Mouse (Mus musculus) urinary bladder, postnatal 36 days (tissue): ENCODE results near the gene Gm5737.

Experiments used
- DNase-seq, 2 experiments: peaks; one replicate each; pipeline ENCODE4 v3.0.0; 2022; ENCODE audit warnings: low spot score in 2 of 2, mixed read lengths in 1 of 2

Gene Gm5737

DNA sequence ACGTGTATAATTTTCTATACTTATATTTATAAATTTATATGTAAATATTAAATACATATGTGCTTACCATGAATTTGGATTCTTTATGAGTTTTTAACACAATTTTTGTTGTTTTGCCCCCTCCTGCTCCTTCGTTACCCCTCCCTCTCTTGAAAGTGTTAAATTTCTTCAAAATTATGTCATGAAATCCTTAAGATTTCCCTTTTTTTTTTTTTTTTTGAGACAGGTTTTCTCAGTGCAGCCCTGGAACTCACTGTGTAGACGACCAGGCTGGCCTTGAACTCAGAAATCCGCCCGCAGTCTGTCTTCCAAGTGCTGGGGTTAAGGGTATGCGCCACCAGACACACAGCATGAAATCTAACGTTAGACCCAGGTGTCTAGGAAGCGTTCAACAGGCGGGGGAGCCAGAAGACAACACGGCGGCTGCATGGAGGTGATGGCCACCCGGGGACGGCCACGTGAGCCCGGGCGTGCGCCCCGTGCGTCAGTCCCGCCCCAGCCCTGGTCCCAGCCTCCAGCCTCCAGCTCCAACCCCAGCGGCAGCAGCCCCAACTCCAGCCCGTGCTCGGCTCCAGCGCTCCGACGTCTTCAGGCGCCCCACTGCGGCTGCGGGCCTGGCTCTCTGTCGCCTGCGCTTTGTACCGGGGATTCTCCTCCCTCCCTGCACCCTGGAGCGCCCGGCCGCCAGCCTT is 30.3 kb downstream of the Gm5737 start, which contains the start of gene Eef2k:
Eef2k (plus strand) TSS at position 487 of the 692 bp plus-strand sequence.
- peak; percentile 86 to 92 for DNase-seq

DNA sequence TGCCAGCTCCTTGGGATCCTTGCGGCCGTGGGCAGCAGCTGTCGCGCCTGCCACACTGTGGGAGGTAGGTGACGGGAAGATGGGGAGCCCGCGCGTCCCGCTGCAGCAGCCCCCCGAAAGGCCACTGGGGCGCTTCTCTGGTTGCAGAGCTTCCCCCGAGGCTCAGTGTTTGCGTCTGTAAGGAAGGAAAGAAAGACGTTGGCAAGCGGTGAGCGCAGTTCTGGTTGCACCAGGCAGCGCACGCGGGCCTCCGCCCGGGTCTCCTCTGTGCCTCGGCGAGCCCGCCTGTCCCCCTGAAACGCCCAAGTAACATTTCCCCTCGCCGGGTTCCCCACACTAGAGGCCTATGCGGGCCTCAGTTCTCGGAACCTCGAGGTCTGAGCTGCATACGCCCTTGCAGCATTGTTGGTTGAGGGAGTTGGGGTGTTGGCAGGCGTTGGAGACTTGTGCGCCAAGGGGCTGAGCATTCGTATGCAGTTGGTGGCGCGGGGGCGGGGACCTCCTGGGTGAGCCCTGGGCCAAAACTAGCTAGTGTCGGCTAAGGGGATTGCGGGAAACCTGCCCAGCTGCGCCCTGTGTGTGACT is 31.0 kb downstream of the Gm5737 start:
- peak; percentile 80 to 87 for DNase-seq

- DNase-seq: no peak
Observed at GRCm38 (mm10) chr7:120843852-120844435, 31.8 kb downstream of the Gm5737 start.

DNA sequence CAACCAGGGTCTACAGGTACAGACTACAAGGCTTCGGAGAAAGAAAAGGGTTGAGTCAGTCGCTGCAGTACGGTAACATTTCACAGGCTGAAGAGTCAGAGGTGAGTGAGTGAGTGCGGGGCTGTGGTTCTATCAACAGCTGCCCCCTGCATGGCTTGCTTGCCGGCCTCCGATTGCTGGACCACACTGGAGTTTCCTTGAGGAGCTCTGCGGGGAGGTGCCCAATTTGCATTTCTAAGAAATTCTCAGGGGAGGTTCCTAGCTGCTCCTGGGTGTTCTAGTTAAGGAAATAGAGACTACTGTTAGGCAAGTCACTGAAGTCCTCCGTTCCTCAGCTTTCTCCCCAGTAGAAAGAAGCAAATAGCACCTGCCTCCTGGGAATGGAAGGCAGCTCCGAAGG is 32.5 kb downstream of the Gm5737 start:
- DNase-seq: no peak

DNA sequence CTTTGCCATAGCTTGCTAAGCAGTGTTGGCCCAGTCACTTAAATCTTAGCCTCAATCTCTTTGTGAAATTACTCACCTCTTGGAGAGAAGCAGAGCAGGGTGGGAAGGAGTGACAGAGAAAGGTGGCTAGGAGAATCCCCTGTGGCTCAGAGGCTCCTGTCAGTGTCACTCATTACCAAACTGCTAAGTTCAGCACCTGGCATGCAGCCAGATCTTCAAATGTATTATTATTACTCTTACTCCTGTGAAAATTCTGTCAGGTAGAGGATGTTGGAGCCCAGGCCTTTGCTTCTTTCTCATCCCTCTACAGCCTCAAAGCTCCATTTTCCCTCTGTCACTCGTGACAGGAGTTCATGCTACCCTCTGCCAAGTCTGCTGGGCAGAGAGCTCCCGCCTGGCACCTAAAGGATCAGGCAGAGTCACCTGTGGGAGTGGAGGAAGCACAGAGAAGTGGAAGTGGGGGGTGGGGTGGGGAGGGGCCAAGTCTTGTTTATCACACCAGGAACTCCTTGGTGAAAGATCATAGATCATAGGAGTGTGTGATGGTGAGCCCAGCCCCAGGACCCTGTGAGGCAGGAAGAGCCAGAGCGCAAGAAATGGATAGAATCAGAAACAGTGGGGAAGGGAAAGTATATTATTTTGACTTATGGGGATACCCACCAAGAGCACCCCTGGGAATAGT is 36.8 kb downstream of the Gm5737 start:
- DNase-seq: no peak

GRCm38 (mm10) chr7:120850165-120850564 is 38.0 kb downstream of the Gm5737 start:
- no peak for DNase-seq

DNA sequence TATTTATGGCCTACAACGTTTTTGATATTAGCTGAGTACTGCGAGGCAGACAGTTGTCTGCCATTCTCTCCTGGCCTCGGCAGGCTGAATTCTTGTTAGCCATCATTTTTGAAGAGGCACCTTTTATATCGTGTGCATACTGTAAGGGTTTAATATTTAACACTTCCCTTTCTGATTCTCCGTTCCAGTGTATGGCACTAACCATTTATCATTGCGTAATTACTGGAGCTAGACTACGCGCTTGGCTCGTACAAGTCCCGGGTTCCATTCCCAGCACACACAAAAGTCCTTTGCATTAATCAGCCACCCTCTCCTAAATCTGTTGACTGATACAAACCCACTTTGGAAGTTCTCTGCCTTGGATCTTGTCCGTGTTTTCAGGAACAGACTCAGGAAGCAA is 47.7 kb downstream of the Gm5737 start:
- DNase-seq: no peak

DNA sequence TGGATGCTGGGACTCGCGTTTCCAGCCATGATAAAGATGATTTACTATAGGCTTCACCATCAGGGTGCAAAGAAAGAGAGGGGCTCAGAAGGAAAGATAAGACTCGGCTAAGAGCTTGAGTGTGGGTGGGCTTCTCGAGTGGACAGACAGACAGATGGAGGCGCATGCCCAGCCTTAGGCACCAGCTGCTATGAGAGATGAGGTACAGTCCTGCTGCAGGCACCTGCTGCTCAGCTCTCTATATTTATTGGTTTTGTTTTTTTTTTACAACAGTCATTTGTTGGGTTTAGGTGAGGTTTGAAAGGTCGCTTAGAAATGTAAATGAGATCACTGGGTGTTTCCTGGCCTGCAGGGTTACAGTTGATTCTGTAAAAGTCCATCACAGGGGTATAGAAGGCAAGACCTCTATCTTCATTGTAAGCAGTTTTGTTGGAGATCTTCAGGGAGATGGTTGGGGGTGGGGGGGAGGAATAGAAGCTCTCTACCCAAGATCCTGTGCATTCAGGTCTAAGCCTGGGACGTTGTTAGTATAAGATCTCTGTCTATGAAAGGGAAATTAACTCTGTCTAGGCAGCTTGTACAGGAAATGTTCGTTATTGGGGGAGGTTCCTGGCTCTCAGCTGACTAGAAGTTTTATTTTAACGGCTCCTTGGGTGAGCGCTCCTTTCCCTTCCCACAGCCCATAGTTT is 48.8 kb downstream of the Gm5737 start:
- no peak for DNase-seq

DNA sequence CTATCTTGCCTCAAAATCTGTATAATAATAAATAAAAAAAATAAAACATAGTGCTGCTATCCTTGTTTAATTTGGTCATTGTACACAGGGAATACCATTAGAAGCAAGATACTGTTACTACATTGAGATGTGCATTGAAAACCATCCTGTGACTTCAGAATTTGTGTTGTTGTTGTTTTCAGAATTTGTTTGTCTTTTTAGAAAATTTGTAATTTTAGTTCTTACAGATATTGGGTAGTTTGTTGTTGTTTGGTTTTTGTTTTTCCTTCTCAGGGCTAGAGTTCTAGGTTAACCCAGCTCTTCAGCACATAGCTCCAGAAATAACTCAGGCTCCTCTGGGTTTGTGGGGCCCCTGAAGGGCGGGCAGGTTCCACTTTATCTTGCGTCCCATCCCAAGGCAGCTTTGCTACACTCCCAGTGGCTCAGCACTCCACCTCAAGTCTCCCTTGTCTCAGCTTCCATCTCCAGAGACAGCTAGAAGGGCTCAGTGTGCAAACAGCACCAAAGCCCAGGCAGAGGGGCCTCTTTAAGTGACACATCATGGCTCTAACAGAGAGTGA is 49.4 kb downstream of the Gm5737 start:
- no peak for DNase-seq

- no peak for DNase-seq
Observed at GRCm38 (mm10) chr7:120862196-120862595, 50.0 kb downstream of the Gm5737 start.

GRCm38 (mm10) chr7:120862626-120863025 is 50.5 kb downstream of the Gm5737 start:
- DNase-seq: no peak

DNA sequence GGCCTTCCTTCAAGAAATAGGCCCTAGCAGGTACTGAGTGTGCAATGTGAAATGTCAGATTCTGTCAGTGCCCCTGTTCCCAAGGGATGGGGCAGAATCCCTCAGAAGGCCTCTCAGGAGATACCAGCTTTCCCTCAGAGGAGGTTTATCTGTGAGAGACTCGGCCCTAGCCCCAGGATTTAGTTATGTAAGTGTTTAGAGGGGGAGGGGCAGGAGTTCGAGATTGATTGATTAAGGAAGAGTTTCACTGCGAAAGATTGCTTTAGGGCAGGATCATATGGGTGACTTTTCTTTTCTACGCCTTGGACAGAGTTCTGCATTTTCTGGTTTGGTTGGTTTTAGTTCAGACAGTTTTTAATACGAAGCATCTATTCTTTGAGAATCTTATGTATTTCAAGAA is 51.3 kb downstream of the Gm5737 start:
- no peak for DNase-seq

- peak; percentile 44 to 58 for DNase-seq
Observed at GRCm38 (mm10) chr7:120865100-120865499, 52.9 kb downstream of the Gm5737 start.

- peak; percentile 52 to 66 for DNase-seq
Observed at GRCm38 (mm10) chr7:120865832-120866231, 53.7 kb downstream of the Gm5737 start.

DNA sequence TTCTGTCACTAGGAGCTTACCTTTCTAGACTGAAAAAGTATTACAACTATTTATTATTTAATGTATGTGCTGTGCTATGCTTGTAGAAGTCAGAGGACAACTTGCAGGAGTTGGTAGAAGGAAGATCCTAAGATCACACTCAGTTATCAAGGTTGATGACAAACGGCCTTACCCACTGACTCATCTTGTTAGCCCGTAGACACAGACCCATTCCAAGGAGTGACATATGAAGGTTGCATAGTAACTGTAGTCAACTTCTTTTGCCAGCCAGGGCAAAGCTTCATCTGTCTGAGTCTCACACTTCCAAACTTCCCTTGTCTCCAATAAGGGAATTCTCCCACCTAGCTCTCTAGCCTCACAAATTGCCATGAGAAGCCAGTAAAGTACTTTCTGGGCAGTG is 54.5 kb downstream of the Gm5737 start:
- no peak for DNase-seq

GRCm38 (mm10) chr7:120867720-120868119 is 55.6 kb downstream of the Gm5737 start:
- no peak for DNase-seq

- DNase-seq: peak; percentile 22 to 25
Observed at GRCm38 (mm10) chr7:120869883-120870282, 57.7 kb downstream of the Gm5737 start.

DNA sequence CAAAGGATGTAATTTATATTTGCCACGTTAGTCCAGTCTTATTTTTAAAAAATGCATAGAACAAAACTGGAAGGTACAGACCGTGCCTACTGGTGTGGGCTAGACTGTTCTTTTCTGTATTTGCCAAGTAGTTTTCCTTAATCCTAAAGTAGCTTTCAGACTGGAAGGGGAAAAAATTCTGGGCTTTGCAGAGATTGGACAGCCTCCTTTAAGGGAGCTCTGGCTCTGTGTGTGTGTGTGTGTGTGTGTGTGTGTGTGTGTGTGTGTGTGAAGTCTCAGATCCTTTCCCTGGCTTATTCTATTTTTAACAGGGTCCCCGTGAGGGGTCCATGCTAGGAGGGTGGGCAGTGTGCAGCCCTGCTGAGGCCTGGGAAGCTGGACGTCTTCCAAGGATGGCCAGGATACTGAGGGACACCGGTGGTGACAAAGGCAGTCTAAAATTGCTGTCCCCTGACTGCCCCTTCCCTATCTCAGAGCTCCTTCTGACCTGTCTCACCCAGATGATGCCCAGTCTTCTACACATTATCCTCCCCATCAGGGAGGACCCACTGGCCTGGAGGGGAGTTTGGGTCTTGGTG is 58.4 kb downstream of the Gm5737 start:
- no peak for DNase-seq

DNA sequence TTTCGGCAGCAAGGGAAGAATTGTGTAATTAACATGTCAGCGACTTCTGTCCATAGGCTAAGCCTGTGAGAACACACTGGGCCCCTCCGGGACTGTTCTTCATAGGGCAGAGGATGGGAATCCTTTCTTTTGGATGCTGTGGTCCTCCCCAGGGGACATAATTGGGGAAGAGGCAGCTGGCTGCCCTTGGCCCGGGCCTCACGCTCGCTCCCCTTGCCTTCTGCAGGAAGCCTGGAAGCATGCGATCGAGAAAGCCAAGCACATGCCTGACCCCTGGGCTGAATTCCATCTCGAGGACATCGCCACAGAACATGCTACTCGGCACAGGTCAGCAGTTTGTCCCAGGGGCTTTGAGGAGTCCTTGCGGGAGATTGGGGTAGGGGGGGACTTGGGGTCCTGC is 60.9 kb downstream of the Gm5737 start:
- peak in 1 of 2 experiments; percentile 39 for DNase-seq

GRCm38 (mm10) chr7:120874021-120874420 is 61.9 kb downstream of the Gm5737 start:
- DNase-seq: no peak
